Mouse (Mus musculus): ENCODE measurements around the gene Ripor3.

The Ripor3 gene

GRCm38 (mm10) chr2:168028376-168028775 lies 18.0 kb upstream of the Ripor3 start:
- peak; percentile 44 for DNase-seq (ENCODE audit: low read depth, low spot score)

- DNase-seq (ENCODE audit: low read depth, low spot score): no peak
These were observed 16.0 kb upstream of the Ripor3 start for GRCm38 (mm10) chr2:168026467-168026866.

GRCm38 (mm10) chr2:168025882-168026281 lies 15.5 kb upstream of the Ripor3 start:
- DNase-seq (ENCODE audit: low read depth, low spot score): peak; percentile 57

GRCm38 (mm10) chr2:168025174-168025573 lies 14.8 kb upstream of the Ripor3 start:
- no peak for DNase-seq (ENCODE audit: low read depth, low spot score)

GRCm38 (mm10) chr2:168023763-168024402 lies 13.5 kb upstream of the Ripor3 start:
- no peak for DNase-seq (ENCODE audit: low read depth, low spot score)

- no peak for DNase-seq (ENCODE audit: low read depth, low spot score)
These were observed 8.8 kb upstream of the Ripor3 start for GRCm38 (mm10) chr2:168019201-168019715.

- peak; percentile 73 for DNase-seq (ENCODE audit: low read depth, low spot score)
These were observed 6.6 kb upstream of the Ripor3 start for GRCm38 (mm10) chr2:168016951-168017391.

- no peak for DNase-seq (ENCODE audit: low read depth, low spot score)
These were observed 475 bp upstream of the Ripor3 start for GRCm38 (mm10) chr2:168010893-168011292.

- DNase-seq (ENCODE audit: low read depth, low spot score): no peak
These were observed 2.3 kb downstream of the Ripor3 start for GRCm38 (mm10) chr2:168008132-168008531.

- DNase-seq (ENCODE audit: low read depth, low spot score): no peak
These were observed 3.9 kb downstream of the Ripor3 start for GRCm38 (mm10) chr2:168006489-168006888.

- peak; percentile 64 for DNase-seq (ENCODE audit: low read depth, low spot score)
These were observed 4.8 kb downstream of the Ripor3 start for GRCm38 (mm10) chr2:168005616-168006015.

- DNase-seq (ENCODE audit: low read depth, low spot score): no peak
These were observed 5.4 kb downstream of the Ripor3 start for GRCm38 (mm10) chr2:168005005-168005404.

GRCm38 (mm10) chr2:168004369-168004768 lies 6.0 kb downstream of the Ripor3 start:
- DNase-seq (ENCODE audit: low read depth, low spot score): peak; percentile 44

GRCm38 (mm10) chr2:168003431-168003830 lies 7.0 kb downstream of the Ripor3 start:
- DNase-seq (ENCODE audit: low read depth, low spot score): no peak

- no peak for DNase-seq (ENCODE audit: low read depth, low spot score)
These were observed 7.5 kb downstream of the Ripor3 start for GRCm38 (mm10) chr2:168002884-168003283.

GRCm38 (mm10) chr2:168002188-168002587 lies 8.2 kb downstream of the Ripor3 start:
- no peak for DNase-seq (ENCODE audit: low read depth, low spot score)

GRCm38 (mm10) chr2:167999145-167999743 lies 11.2 kb downstream of the Ripor3 start:
- peak; percentile 66 for DNase-seq (ENCODE audit: low read depth, low spot score)

- no peak for DNase-seq (ENCODE audit: low read depth, low spot score)
These were observed 12.9 kb downstream of the Ripor3 start for GRCm38 (mm10) chr2:167997562-167997961.

GRCm38 (mm10) chr2:167996672-167997215 lies 13.7 kb downstream of the Ripor3 start:
- no peak for DNase-seq (ENCODE audit: low read depth, low spot score)

- no peak for DNase-seq (ENCODE audit: low read depth, low spot score)
These were observed 14.4 kb downstream of the Ripor3 start for GRCm38 (mm10) chr2:167995870-167996635.

GRCm38 (mm10) chr2:167993260-167993659 lies 17.2 kb downstream of the Ripor3 start:
- DNase-seq (ENCODE audit: low read depth, low spot score): no peak

- DNase-seq (ENCODE audit: low read depth, low spot score): no peak
These were observed 21.1 kb downstream of the Ripor3 start for GRCm38 (mm10) chr2:167989310-167989709.

All from R1 (cell line).